Mouse (Mus musculus) cerebellum, adult 18-20 months (tissue): ENCODE measurements at regions not wholly inside any gene's neighbourhood (a gene's known extent, or its start where the extent isn't known, plus 50 kb on each side); places are given as distances from the start of the nearest gene placed in this dataset.
A peak's percentile ranks its signal among the peaks of the same experiment; 100 is the strongest.
"Not testable (repeated sequence)": the region's sequence is repeated elsewhere in the genome, so short reads cannot be mapped to it uniquely, and the experiment has no call there.

Source experiments
- DNase-seq, 2 experiments: peaks; one replicate each; pipeline ENCODE4 v3.0.0; 2021

- not testable (repeated sequence) for DNase-seq
Observed at GRCm38 (mm10) chr1:14688041-14688440, 1405.1 kb downstream of the 4930444P10Rik start.

- no peak for DNase-seq
Observed at GRCm38 (mm10) chr1:14686172-14686571, 1407.0 kb downstream of the 4930444P10Rik start.

GRCm38 (mm10) chr1:14680443-14680842 is 1412.7 kb downstream of the 4930444P10Rik start:
- no peak for DNase-seq

- no peak for DNase-seq
Observed at GRCm38 (mm10) chr1:14672393-14672999, 1420.6 kb downstream of the 4930444P10Rik start.

- DNase-seq, result no peak
Observed at GRCm38 (mm10) chr1:14662706-14663312, 1430.3 kb downstream of the 4930444P10Rik start.

GRCm38 (mm10) chr1:14661854-14662253 is 1431.3 kb downstream of the 4930444P10Rik start:
- no peak for DNase-seq

GRCm38 (mm10) chr1:14650346-14650745 is 1442.8 kb downstream of the 4930444P10Rik start:
- DNase-seq, result no peak

GRCm38 (mm10) chr1:14635642-14636263 is 1457.4 kb downstream of the 4930444P10Rik start:
- DNase-seq, result peak; percentile 3 to 4

- DNase-seq, result no peak
Observed at GRCm38 (mm10) chr1:14631994-14632393, 1461.1 kb downstream of the 4930444P10Rik start.

- no peak for DNase-seq
Observed at GRCm38 (mm10) chr1:14627204-14627603, 1465.9 kb downstream of the 4930444P10Rik start.

- DNase-seq, result no peak
Observed at GRCm38 (mm10) chr1:14626685-14627084, 1466.4 kb downstream of the 4930444P10Rik start.

- DNase-seq, result no peak
Observed at GRCm38 (mm10) chr1:14620922-14621430, 1472.1 kb downstream of the 4930444P10Rik start.

- no peak for DNase-seq
Observed at GRCm38 (mm10) chr1:14613232-14613894, 1479.8 kb downstream of the 4930444P10Rik start.

- DNase-seq, result no peak
Observed at GRCm38 (mm10) chr1:14609054-14609453, 1484.1 kb downstream of the 4930444P10Rik start.

- no peak for DNase-seq
Observed at GRCm38 (mm10) chr1:14595961-14596360, 1497.2 kb downstream of the 4930444P10Rik start.

GRCm38 (mm10) chr1:14589905-14590304 is 1503.2 kb downstream of the 4930444P10Rik start:
- DNase-seq, result no peak

GRCm38 (mm10) chr1:14579376-14579775 is 1513.7 kb downstream of the 4930444P10Rik start:
- no peak for DNase-seq

- no peak for DNase-seq
Observed at GRCm38 (mm10) chr1:14576263-14576662, 1516.9 kb downstream of the 4930444P10Rik start.

GRCm38 (mm10) chr1:14570562-14570981 is 1522.6 kb downstream of the 4930444P10Rik start:
- DNase-seq, result peak in 1 of 2 experiments; percentile 1

GRCm38 (mm10) chr1:14570113-14570512 is 1523.0 kb downstream of the 4930444P10Rik start:
- DNase-seq, result no peak

- no peak for DNase-seq
Observed at GRCm38 (mm10) chr1:14567006-14567405, 1526.1 kb downstream of the 4930444P10Rik start.

GRCm38 (mm10) chr1:14566386-14566785 is 1526.7 kb downstream of the 4930444P10Rik start:
- DNase-seq, result no peak
